Mouse (Mus musculus): ENCODE data around the gene Rpn2. TPM values are rescaled to one million over a fixed set of nuclear protein-coding genes. Genes with fewer than 3 reads are reported as not detected.

Rpn2 gene
- 279 and 285 TPM in 2 replicates for polyA plus RNA-seq (2016; fragmentation: Nextera tagmentation; extraction: Ambion mirVana)

DNA sequence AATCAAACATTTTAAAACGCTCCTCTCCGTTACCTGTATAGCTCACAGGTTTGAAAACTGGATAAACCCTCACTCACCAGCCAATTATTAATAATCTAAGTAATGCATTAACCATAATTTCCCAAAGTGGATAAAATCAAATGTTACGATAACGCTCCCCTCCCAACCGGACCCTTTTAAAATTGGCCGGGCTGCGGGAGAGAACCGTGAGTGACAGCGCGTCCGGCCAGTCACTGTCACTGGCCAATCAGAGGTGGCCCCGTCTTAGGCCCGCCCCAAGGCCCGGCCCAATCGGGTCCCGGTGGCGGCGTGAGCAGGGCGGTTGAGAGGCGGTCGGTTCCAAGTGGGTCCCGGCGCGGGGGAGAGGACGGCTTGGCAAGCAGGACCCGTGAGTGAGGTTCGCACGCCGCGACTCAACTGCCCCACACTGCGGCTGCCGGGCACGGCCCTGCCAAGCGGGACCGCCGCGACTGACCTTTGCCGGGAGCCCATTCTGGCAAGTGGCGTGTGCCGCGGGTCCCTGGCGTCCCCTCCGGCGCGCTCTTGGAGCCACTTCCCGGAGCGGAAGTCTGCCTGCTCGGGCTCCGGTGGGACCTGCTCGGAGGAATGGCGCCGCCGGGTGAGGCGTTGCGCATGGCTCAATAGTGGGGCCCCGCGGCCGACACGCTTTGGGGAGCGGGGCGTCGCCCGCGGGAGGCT, at the start of gene Rpn2:
Gene Rpn2 (plus strand): TSS at position 301 of the 699 bp plus-strand sequence.
- WGBS: under 1% methylated on average over 64 of the region's 64 CpGs
- peak; percentile 97 for DNase-seq (ENCODE audit: low spot score)

DNA sequence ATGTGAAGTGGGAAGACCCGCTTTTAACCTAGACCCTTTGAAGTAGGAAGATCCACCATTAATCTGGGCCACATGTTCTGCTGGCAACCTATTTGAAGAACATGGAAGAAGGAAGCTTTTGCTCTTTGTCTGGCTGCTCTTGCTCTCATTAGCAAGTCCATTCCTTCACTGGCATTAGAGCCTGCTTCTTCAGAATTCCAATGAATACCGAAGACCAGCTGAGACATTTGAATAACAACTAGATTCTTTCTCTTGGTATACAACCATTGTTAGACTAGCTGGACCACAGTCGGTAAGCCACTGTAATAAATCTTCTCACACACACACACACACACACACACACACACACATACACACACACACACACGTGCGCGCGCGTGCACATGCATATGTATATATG, 42.9 kb upstream of the Rpn2 start:
- Histone ChIP-seq H3K27me3 (ENCODE audit: low read depth, poor library complexity, severe bottlenecking) (no peaks in the 10 kb centered on the region), H3K9me3 (replicated peaks) (no peaks in the 10 kb centered on the region), H3K36me3 (no peaks in the 10 kb centered on the region), H3K4me3 (no peak overlapping the region), H3K4me1 (no peaks in the 10 kb centered on the region), H3K27ac (replicated peaks) (no peak overlapping the region)
- no peak for DNase-seq (ENCODE audit: low spot score)
- WGBS: 88% methylated on average over 8 of the region's 8 CpGs

More for the DNA sequence above, at the start of gene Rpn2:
- H3K4me3 ChIP-seq: peak within 1 kb of the TSS; percentile 99
- no peaks in the 10 kb centered on the region for H3K9me3 ChIP-seq (replicated peaks)
- no peaks in the 10 kb centered on the region for H3K27me3 ChIP-seq (ENCODE audit: low read depth, poor library complexity, severe bottlenecking)
- peaks cover 27% of the 10 kb centered on the region for H3K4me1 ChIP-seq
- peaks cover 31% of the 10 kb centered on the region for H3K36me3 ChIP-seq
- peak within 1 kb of the TSS; percentile 99 for H3K27ac ChIP-seq (replicated peaks)

DNA sequence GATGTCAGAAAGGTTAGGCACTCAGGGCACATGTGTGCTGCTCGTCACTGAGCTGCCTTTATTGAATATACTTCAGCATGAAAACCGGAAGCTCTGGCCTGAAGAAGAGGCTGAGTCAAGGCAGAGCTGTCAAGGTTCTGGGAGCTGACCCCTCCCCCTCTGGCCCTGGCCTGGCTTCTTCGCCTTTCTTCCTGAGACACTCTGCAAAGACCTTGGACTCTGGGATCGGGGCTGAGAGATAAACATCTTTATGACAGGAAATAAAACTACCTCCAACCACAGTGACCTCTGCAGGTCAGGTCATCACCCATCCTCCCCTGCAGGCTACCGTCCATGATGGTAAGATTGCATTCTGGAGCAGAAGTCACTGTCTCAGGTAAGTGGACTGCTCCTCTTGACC, 33.8 kb upstream of the Rpn2 start:
- no peaks in the 10 kb centered on the region for H3K36me3 ChIP-seq
- H3K27ac ChIP-seq (replicated peaks): no peak overlapping the region
- 73% methylated on average over 5 of the region's 5 CpGs for WGBS
- H3K27me3 ChIP-seq (ENCODE audit: low read depth, poor library complexity, severe bottlenecking): no peaks in the 10 kb centered on the region
- H3K4me1 ChIP-seq: peaks cover 6% of the 10 kb centered on the region; the same call in 1 of the 2 replicates
- H3K4me3 ChIP-seq: no peak overlapping the region
- no peak for DNase-seq (ENCODE audit: low spot score)
- no peaks in the 10 kb centered on the region for H3K9me3 ChIP-seq (replicated peaks)

DNA sequence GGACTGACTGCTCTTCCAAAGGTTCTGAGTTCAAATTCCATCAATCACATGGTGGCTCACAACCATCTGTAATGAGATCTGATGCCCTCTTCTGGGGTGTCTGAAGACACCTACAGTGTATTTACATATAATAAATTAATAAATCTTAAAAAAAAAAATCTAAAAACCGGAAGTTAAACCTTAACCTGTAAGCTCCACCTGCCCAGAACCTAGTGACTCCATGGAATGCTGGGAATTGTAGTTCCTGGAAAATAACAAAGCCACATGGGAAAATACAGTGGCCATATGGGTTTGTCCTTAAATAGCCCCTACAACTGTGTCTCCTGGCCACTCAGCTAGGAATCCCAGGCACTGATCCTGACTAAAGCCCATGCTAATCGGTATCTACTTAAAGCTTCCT, 33.2 kb upstream of the Rpn2 start:
- WGBS: 81% methylated on average over 2 of the region's 2 CpGs
- Histone ChIP-seq H3K4me3 (no peak overlapping the region), H3K27me3 (ENCODE audit: low read depth, poor library complexity, severe bottlenecking) (no peaks in the 10 kb centered on the region), H3K4me1 (peaks cover 6% of the 10 kb centered on the region; the same call in 1 of the 2 replicates), H3K27ac (replicated peaks) (no peak overlapping the region), H3K36me3 (no peaks in the 10 kb centered on the region), H3K9me3 (replicated peaks) (no peaks in the 10 kb centered on the region)
- no peak for DNase-seq (ENCODE audit: low spot score)

DNA sequence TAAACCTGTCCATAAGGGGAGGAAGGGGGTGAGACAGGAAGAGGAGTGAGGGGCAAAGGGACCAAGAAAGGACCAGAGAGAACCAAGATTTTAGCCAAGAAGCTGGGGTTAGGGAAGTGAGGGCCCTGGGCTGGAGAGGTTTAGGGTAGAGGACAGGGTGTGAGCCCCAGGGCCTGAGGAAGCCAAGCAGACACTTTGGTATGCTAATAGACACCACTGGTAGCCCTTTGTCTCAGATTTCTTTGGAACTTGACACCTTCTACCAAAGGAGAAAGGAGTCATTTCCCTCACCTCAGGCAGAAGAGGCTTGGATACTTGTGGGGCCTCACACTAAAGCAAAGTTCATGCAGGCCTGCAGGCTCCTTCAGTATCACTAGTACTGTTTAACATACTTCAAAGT, 30.7 kb upstream of the Rpn2 start:
- H3K36me3 ChIP-seq: no peaks in the 10 kb centered on the region
- no peak overlapping the region for H3K4me3 ChIP-seq
- no peak for DNase-seq (ENCODE audit: low spot score)
- peaks cover 6% of the 10 kb centered on the region; the same call in 1 of the 2 replicates for H3K4me1 ChIP-seq
- H3K27ac ChIP-seq (replicated peaks): no peak overlapping the region
- H3K9me3 ChIP-seq (replicated peaks): no peaks in the 10 kb centered on the region
- H3K27me3 ChIP-seq (ENCODE audit: low read depth, poor library complexity, severe bottlenecking): no peaks in the 10 kb centered on the region

DNA sequence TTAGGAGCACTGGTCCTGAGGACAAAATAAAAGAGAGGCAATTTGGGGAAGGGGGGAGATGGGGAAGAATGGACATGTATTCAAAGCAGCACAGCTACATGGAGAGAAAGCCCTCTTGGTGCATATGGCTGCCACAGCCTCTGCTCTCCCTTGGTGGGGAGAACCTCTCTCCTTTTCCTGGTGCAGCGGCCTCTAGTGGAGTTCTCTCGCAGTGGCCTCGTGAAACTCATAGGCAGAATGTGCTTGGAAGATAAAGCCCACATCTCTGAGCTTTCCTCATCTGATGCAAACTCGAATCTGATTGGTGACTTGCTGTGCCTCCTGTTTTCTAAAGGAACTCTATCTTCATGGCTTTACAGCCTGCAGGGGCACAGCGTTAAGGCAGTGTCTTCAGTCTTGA, 19.1 kb upstream of the Rpn2 start:
- no peak overlapping the region for H3K4me3 ChIP-seq
- 3% methylated on average over 5 of the region's 5 CpGs for WGBS
- H3K27ac ChIP-seq (replicated peaks): no peak overlapping the region
- H3K9me3 ChIP-seq (replicated peaks): no peaks in the 10 kb centered on the region
- H3K36me3 ChIP-seq: no peaks in the 10 kb centered on the region
- peak; percentile 64 for DNase-seq (ENCODE audit: low spot score)
- H3K27me3 ChIP-seq (ENCODE audit: low read depth, poor library complexity, severe bottlenecking): no peaks in the 10 kb centered on the region
- H3K4me1 ChIP-seq: no peaks in the 10 kb centered on the region

DNA sequence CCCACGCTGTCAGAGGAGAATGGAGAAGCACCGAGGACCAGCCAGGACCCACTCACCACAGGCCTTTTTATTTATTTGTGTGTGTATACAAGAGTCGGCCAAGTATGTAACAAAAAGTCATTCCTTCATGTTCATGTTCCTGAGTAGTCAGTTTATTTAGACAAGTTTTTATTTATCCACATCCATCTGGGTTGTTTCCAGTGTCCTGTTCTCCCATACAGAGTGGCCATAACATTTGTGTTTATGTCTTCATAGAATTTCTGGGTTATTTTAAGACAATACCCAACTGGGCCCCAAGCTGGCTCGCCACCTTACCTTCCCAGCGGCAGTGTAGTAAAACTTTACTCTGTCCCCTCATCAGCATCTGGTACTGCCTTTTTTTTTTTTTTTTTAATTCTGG, 16.9 kb upstream of the Rpn2 start:
- WGBS: 90% methylated on average over 5 of the region's 5 CpGs
- Histone ChIP-seq H3K4me1 (no peaks in the 10 kb centered on the region), H3K27me3 (ENCODE audit: low read depth, poor library complexity, severe bottlenecking) (no peaks in the 10 kb centered on the region), H3K9me3 (replicated peaks) (no peaks in the 10 kb centered on the region), H3K36me3 (no peaks in the 10 kb centered on the region), H3K27ac (replicated peaks) (no peak overlapping the region), H3K4me3 (no peak overlapping the region)
- no peak for DNase-seq (ENCODE audit: low spot score)

DNA sequence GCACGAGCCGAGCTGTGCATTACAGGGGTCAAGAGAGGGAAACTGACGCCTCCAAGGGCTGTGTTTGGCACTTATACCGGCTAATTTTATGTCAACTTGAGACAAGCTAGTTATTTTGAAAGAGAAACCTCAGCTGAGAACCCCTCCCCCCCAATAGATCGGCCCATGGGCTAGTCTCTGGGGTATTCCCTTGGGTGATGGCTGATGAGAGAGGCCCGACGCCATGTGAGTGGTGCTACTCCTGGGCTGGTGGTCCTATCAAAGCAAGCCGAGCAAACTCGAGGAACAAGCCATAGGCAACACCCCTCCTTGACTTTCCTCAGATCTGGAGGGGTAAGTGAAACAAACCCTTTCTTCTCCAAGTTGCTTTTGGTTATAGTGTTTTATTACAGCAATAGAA, 16.3 kb upstream of the Rpn2 start:
- Histone ChIP-seq H3K27ac (replicated peaks) (no peak overlapping the region), H3K36me3 (no peaks in the 10 kb centered on the region), H3K4me3 (no peak overlapping the region), H3K27me3 (ENCODE audit: low read depth, poor library complexity, severe bottlenecking) (no peaks in the 10 kb centered on the region), H3K4me1 (no peaks in the 10 kb centered on the region), H3K9me3 (replicated peaks) (no peaks in the 10 kb centered on the region)
- no peak for DNase-seq (ENCODE audit: low spot score)
- 76% methylated on average over 9 of the region's 9 CpGs for WGBS

DNA sequence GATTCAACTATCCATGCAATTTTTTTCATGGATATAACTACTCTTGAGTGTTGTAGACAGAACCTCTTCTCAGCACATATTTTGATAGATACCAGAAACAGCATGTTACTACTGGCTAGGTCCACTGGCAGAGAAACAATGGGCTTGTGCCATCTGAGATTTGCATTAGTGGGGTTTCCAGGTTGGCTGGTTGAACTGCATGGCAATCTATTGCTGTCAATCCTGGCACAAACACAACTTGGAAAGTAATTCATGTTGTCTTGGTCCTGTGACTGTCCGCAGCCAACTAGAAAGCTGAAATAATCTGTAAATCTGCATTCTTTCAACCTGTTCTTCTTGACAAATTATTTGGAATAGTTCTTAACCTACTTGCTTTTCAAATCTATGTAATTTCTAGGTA, 15.7 kb upstream of the Rpn2 start:
- 96% methylated on average over 1 of the region's 1 CpGs for WGBS
- DNase-seq (ENCODE audit: low spot score): no peak
- no peaks in the 10 kb centered on the region for H3K9me3 ChIP-seq (replicated peaks)
- no peak overlapping the region for H3K27ac ChIP-seq (replicated peaks)
- no peak overlapping the region for H3K4me3 ChIP-seq
- no peaks in the 10 kb centered on the region for H3K36me3 ChIP-seq
- no peaks in the 10 kb centered on the region for H3K27me3 ChIP-seq (ENCODE audit: low read depth, poor library complexity, severe bottlenecking)
- H3K4me1 ChIP-seq: no peaks in the 10 kb centered on the region

DNA sequence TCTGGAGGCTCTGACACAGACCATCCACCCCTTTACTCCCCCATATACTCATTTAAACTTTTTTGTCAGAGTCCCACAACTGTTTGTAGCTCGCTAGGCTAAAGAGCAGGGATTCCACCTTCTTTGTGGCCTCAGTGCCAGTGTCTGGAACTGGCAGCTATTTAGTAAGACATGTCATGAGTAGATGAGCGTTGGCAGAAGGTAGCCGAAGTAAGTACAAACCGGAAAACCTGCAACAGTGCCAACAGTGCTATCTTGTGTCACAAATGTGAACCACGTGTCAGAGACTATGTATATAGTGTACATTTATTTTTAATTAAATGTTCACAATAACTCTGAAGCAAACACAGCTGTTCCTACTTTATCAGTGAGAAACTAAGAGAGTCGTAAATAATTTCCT, 15.0 kb upstream of the Rpn2 start:
- no peaks in the 10 kb centered on the region for H3K4me1 ChIP-seq
- WGBS: 86% methylated on average over 6 of the region's 6 CpGs

DNA sequence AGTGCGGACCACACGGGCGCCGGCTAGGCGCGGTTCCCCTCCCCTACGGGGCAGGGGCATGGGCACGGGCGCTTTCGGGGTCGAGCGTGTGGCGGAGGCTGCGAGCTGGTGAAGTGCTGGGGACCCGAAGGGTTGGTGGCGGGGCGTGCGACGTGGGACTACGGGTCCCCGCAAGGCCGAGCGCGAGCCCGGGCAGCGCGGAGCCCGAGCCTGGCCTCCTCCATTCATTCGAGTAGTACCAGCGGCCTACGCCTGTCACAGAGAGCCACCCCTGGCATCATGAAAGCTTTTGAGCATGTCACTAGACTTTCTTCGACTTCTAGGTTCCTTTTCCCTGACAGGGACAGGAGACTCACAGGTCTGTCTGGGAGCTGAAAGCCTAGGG, 591 bp downstream of the Rpn2 start, which contains the start of gene Mroh8:
Gene Mroh8 (minus strand): TSS at position 134 of the 385 bp plus-strand sequence.
- peaks cover 36% of the 10 kb centered on the region for H3K36me3 ChIP-seq
- WGBS: under 1% methylated on average over 32 of the region's 32 CpGs
- DNase-seq (ENCODE audit: low spot score): no peak

More for the DNA sequence above, 15.0 kb upstream of the Rpn2 start:
- no peak for DNase-seq (ENCODE audit: low spot score)
- no peak overlapping the region for H3K4me3 ChIP-seq
- H3K27ac ChIP-seq (replicated peaks): no peak overlapping the region
- H3K36me3 ChIP-seq: no peaks in the 10 kb centered on the region
- no peaks in the 10 kb centered on the region for H3K9me3 ChIP-seq (replicated peaks)
- H3K27me3 ChIP-seq (ENCODE audit: low read depth, poor library complexity, severe bottlenecking): no peaks in the 10 kb centered on the region

DNA sequence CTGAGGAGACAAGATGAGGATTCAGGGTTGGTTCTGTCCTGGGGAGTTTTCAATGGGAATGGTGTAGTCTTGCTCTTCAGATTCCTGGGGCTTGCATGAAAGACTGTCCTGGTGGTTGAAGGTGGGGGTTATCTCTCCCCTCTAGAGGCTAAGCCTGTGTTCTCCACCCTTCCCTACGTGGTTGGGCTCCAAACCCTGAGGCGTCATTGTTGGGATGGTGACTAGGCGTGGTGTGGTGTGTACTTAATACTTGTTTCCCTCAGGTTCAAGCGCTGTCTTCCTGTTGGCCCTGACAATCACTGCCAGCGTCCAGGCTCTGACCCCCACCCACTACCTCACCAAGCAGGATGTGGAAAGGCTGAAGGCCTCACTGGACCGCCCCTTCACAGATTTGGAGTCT, 4.5 kb downstream of the Rpn2 start:
- Histone ChIP-seq H3K36me3 (peaks cover 75% of the 10 kb centered on the region), H3K4me3 (no peak overlapping the region), H3K27me3 (ENCODE audit: low read depth, poor library complexity, severe bottlenecking) (no peaks in the 10 kb centered on the region), H3K4me1 (peaks cover 20% of the 10 kb centered on the region), H3K9me3 (replicated peaks) (no peaks in the 10 kb centered on the region), H3K27ac (replicated peaks) (no peak overlapping the region)
- 92% methylated on average over 6 of the region's 6 CpGs for WGBS
- no peak for DNase-seq (ENCODE audit: low spot score)

More for the DNA sequence above, 591 bp downstream of the Rpn2 start, which contains the start of gene Mroh8:
- peak within 1 kb of the TSS; percentile 99 for H3K27ac ChIP-seq (replicated peaks)
- no peaks in the 10 kb centered on the region for H3K27me3 ChIP-seq (ENCODE audit: low read depth, poor library complexity, severe bottlenecking)
- peak within 1 kb of the TSS; percentile 99 for H3K4me3 ChIP-seq
- no peaks in the 10 kb centered on the region for H3K9me3 ChIP-seq (replicated peaks)
- H3K4me1 ChIP-seq: peaks cover 27% of the 10 kb centered on the region

DNA sequence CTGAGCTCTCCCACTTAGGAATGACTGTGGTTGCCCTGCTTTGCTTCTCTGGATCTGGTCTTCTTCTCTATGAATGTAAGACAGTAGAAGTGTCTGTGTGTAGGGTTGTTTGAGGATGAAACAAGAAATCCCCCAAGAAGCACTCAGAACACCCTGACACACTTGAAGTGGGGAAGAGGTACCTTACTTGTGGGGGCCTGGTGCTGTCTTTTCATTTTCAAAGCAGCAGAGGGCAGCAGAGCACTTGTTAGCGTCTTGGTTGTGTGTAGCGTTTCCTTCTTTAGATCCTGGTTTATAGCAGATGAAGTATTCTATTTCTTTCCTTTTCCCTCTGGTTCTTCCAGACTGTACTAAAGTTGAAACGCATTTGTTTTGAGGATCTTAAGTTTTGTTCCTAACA, 8.7 kb downstream of the Rpn2 start:
- DNase-seq (ENCODE audit: low spot score): peak; percentile 32
- H3K4me3 ChIP-seq: no peak overlapping the region
- no peaks in the 10 kb centered on the region for H3K4me1 ChIP-seq
- H3K27me3 ChIP-seq (ENCODE audit: low read depth, poor library complexity, severe bottlenecking): no peaks in the 10 kb centered on the region
- 38% methylated on average over 3 of the region's 3 CpGs for WGBS
- H3K9me3 ChIP-seq (replicated peaks): no peaks in the 10 kb centered on the region
- peaks cover 99% of the 10 kb centered on the region for H3K36me3 ChIP-seq
- H3K27ac ChIP-seq (replicated peaks): no peak overlapping the region

All from midbrain, embryonic 10.5 days (tissue).